Mouse (Mus musculus): ENCODE results near the gene Itgb7.

- TF ChIP-seq POLR2AphosphoS2 (IDR thresholded peaks at IDR 0.05; ENCODE audit: insufficient read length, low read depth) = no peak
- no peak for TF ChIP-seq MAX (IDR thresholded peaks at IDR 0.05; ENCODE audit: low read depth)
- TF ChIP-seq POLR2A (IDR thresholded peaks at IDR 0.05; ENCODE audit: insufficient read length, low read depth) = no peak
Measured at GRCm38 (mm10) chr15:102256431-102257201, 24.9 kb upstream of the Itgb7 start.
